Mouse (Mus musculus) Patski (cell line): Measurements from ENCODE around the gene Dusp16. TPM values are rescaled to one million over a fixed set of nuclear protein-coding genes. Genes with fewer than 3 reads are reported as not detected.
A peak's percentile ranks its signal among the peaks of the same experiment; 100 is the strongest.

Source experiments
- ATAC-seq: fragments of 100-300 bp; one replicate; pipeline ENCODE4 v1.8.0; 2021
- CTCF ChIA-PET: fragments of 350-600 bp; sonication (Branson Sonifier 250); formaldehyde crosslinking; loops from one replicate; lab custom pipeline; 2022; ENCODE audit warnings: inconsistent platforms; lab: Charles Lee
- POLR2A ChIA-PET: fragments of 350-600 bp; sonication (Branson Sonifier 250); formaldehyde crosslinking; loops from one replicate; lab custom pipeline; 2022; ENCODE audit warnings: antibody characterized with exemption, inconsistent platforms; lab: Charles Lee
- DNase-seq: peaks from one replicate; pipeline ENCODE4 v3.0.0-alpha.2; 2011; ENCODE audit warnings: low read depth, low spot score
- H3K27me3 ChIP-seq: fragments of 371-371 bp; one replicate; pipeline ENCODE4 v1.5.1; 2021
- CTCF ChIP-seq: fragments of 100-300 bp; IDR thresholded peaks from one replicate; pipeline ENCODE4 v1.5.1; 2021
- in situ Hi-C: fragments of 300-500 bp; cut with MboI; formaldehyde crosslinking; loops from 3 replicates; pipeline ENCODE4 v1.11.1; 2018; ENCODE audit warnings: low pct_unique_long_range_greater_than_20kb, mixed read lengths
- polyA plus RNA-seq: library from polyadenylated mRNA; unstranded; gene quantifications from one replicate; pipeline ENCODE4 v1.2.3, GENCODE M21; 2021

Gene Dusp16
- polyA plus RNA-seq, 1 experiment from 2014 or later = 43.7 TPM

DNA sequence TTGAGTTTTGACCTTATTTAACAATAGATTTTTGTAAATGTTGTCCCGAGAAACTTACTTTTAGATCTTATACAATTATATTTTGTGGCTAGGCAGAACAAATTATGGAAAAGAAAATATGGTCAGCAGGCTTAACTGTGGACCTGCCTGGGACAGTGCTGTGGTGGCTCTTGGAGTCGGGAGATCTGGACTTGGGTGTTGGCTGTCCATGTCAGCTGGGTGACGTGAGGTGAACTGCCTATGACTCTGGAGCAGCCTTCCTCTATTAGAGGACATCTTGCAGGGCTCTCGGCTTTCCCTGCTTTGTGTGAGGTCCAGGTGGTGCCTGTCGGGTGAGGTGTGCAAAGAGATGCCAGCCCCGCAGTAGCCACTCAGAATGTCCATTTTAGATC lies 91.2 kb downstream of the Dusp16 start:
- no peak for ATAC-seq
- no peaks in the 10 kb centered on the region for H3K27me3 ChIP-seq
- ChIA-PET CTCF (interaction anchor here (0.7 kb wide), 1 partner anchor 8 kb away, joined by 3 read pairs; no protein-coding TSS in a partner anchor), POLR2A (no interaction called here)
- no peak for DNase-seq
- TF ChIP-seq CTCF = no peak
- in situ Hi-C loops = no loop called here

- TF ChIP-seq CTCF = no peak
- H3K27me3 ChIP-seq = no peaks in the 10 kb centered on the region
- CTCF ChIA-PET = interaction anchor here (0.7 to 1.2 kb wide), 3 partner anchors 9 to 19 kb away, joined by 3 to 5 read pairs (median 3); no protein-coding TSS in a partner anchor
- POLR2A ChIA-PET = interaction anchor here (0.8 kb wide), 1 partner anchor 118 kb away, joined by 3 read pairs; no protein-coding TSS in a partner anchor
- DNase-seq (no peak), ATAC-seq (peak; percentile 51)
- in situ Hi-C loops = no loop called here
Measured at GRCm38 (mm10) chr6:134700451-134701210, 91.8 kb downstream of the Dusp16 start.

DNA sequence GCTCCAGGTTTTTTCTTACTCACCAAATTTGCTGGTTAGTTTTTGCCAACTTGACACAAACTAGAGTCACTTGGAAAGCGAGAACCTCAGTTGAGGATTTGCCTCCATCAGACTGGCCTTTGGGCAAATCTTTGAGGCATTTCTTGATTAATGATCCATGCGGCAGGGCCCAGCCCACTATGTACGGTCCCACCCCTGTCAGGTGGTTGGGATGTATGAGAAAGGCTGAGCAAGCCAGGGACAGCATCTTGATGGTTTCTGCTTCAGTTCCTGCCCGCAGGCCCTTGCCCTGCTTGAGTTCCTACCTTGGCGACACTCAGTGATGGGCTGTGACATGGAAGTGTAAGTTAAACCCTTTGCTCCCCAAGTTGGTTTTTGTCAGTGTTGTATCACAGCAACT lies 94.2 kb downstream of the Dusp16 start:
- no peak for TF ChIP-seq CTCF
- H3K27me3 ChIP-seq = no peaks in the 10 kb centered on the region
- no peak for ATAC-seq
- ChIA-PET POLR2A (no interaction called here), CTCF (interaction anchor here (0.9 kb wide), 1 partner anchor 35 kb away, joined by 3 read pairs; no protein-coding TSS in a partner anchor)
- in situ Hi-C loops = no loop called here
- DNase-seq = no peak

- ATAC-seq = no peak
- no peak for TF ChIP-seq CTCF
- in situ Hi-C loops = no loop called here
- CTCF ChIA-PET = interaction anchor here (1.0 kb wide), 1 partner anchor 37 kb away, joined by 3 read pairs; no protein-coding TSS in a partner anchor
- DNase-seq = no peak
- POLR2A ChIA-PET = no interaction called here
- no peaks in the 10 kb centered on the region for H3K27me3 ChIP-seq
Measured at GRCm38 (mm10) chr6:134696554-134696953, 95.9 kb downstream of the Dusp16 start.

DNA sequence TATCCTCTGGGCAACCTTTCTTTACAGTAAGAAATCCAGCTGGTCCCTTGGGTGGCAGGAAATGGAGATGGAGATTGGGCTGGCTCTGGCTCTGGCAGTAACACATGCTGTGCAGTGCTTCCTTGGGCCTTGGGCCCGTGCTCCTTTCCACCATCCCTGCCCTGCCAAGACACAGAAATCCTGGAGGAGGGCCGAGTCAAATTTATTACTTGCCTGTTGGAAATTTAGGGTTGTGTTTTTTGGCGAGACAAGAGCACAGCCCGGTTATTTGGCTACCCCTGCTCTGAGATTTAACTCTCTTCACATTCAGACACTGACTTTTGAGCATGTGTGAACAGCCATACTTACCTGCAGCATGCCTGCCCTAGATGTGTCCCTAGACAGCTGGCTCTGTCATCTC lies 96.3 kb downstream of the Dusp16 start:
- CTCF ChIA-PET = interaction anchor here (1.0 kb wide), 2 partner anchors 10 to 36 kb away, joined by 3 to 5 read pairs; no protein-coding TSS in a partner anchor
- in situ Hi-C loops = no loop called here
- H3K27me3 ChIP-seq = no peaks in the 10 kb centered on the region
- DNase-seq (no peak), ATAC-seq (no peak)
- POLR2A ChIA-PET = no interaction called here
- TF ChIP-seq CTCF = no peak

DNA sequence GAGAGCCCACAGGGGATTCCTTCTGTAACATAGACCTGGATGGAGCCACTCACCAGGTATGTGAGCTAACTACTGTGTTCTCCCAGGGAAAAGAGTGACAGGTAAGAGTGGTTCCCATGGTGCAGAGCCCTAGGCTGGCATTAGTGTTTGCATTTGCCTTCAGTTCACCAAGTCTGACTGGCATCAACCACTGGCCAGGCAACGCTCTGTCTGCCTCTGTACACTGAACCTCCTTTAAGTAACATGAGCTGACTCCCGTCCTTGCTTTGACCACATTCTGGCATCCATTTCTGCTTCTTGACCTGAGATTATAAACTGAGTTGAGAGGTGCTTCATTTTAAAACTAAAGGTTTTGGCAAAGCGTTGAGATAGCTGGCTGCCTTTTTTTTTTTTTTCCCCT lies 96.8 kb downstream of the Dusp16 start:
- no peak for TF ChIP-seq CTCF
- no peaks in the 10 kb centered on the region for H3K27me3 ChIP-seq
- DNase-seq (no peak), ATAC-seq (no peak)
- in situ Hi-C loops = no loop called here
- ChIA-PET CTCF (interaction anchor here (1.0 kb wide), 2 partner anchors 9 to 21 kb away, joined by 3 to 5 read pairs; no protein-coding TSS in a partner anchor), POLR2A (no interaction called here)

- DNase-seq = no peak
- POLR2A ChIA-PET = no interaction called here
- ATAC-seq = no peak
Measured at GRCm38 (mm10) chr6:134694988-134695387, 97.4 kb downstream of the Dusp16 start.

GRCm38 (mm10) chr6:134694498-134694897 lies 97.9 kb downstream of the Dusp16 start:
- no peak for ATAC-seq
- CTCF ChIA-PET = interaction anchor here (0.9 to 1.0 kb wide), 2 partner anchors 9 to 12 kb away, joined by 3 read pairs; no protein-coding TSS in a partner anchor
- DNase-seq = no peak

More at GRCm38 (mm10) chr6:134694988-134695387, 97.4 kb downstream of the Dusp16 start:
- CTCF ChIA-PET = interaction anchor here (0.9 to 1.0 kb wide), 3 partner anchors 8 to 21 kb away, joined by 3 to 5 read pairs (median 3); no protein-coding TSS in a partner anchor
- no peaks in the 10 kb centered on the region for H3K27me3 ChIP-seq
- TF ChIP-seq CTCF = no peak
- in situ Hi-C loops = no loop called here

GRCm38 (mm10) chr6:134685515-134685914 lies 106.9 kb downstream of the Dusp16 start:
- no peak for ATAC-seq
- ChIA-PET CTCF (interaction anchor here (1.2 to 1.8 kb wide), 2 partner anchors 9 to 15 kb away, joined by 3 read pairs; no protein-coding TSS in a partner anchor), POLR2A (no interaction called here)
- in situ Hi-C loops = no loop called here
- no peak for TF ChIP-seq CTCF
- no peak for DNase-seq
- H3K27me3 ChIP-seq = no peaks in the 10 kb centered on the region

More at GRCm38 (mm10) chr6:134694498-134694897, 97.9 kb downstream of the Dusp16 start:
- no peak for TF ChIP-seq CTCF
- in situ Hi-C loops = no loop called here
- no peaks in the 10 kb centered on the region for H3K27me3 ChIP-seq
- POLR2A ChIA-PET = no interaction called here

DNA sequence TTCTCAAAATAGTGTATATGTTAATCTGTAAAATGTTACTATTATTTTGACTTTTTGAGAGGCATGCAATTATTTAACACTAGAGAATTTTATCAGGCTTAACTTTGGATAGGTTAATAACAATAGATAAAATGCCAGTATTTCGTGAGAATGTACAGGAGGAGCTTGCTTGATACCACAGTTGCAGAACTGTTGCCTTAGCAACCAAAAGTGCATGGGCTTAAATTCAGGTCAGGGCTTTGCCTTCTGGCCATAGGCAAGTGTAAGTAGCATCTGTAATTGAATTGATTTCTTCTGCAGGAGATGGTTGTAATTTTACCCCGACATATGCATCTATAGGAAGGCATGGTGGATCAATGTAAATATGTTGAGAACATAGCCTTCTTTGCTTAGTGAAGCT lies 107.4 kb downstream of the Dusp16 start:
- CTCF ChIA-PET = interaction anchor here (1.2 to 1.8 kb wide), 2 partner anchors 9 to 15 kb away, joined by 3 read pairs; no protein-coding TSS in a partner anchor
- TF ChIP-seq CTCF = no peak
- no peak for ATAC-seq
- no peaks in the 10 kb centered on the region for H3K27me3 ChIP-seq
- DNase-seq = no peak
- POLR2A ChIA-PET = no interaction called here
- in situ Hi-C loops = no loop called here
